Mouse (Mus musculus) thymus, postnatal 25 days (tissue): ENCODE measurements around the gene Kcnq2.

Experiments
- DNase-seq: peaks from one replicate; pipeline ENCODE4 v3.0.0; 2022

The Kcnq2 gene

GRCm38 (mm10) chr2:181036561-181036960 lies 98.5 kb downstream of the Kcnq2 start:
- DNase-seq = no peak

- DNase-seq = no peak
Observed at GRCm38 (mm10) chr2:181035186-181035585, 99.9 kb downstream of the Kcnq2 start.

- no peak for DNase-seq
Observed at GRCm38 (mm10) chr2:181033310-181033709, 101.8 kb downstream of the Kcnq2 start.

GRCm38 (mm10) chr2:181032407-181032806 lies 102.7 kb downstream of the Kcnq2 start:
- no peak for DNase-seq

GRCm38 (mm10) chr2:181031406-181031934 lies 103.6 kb downstream of the Kcnq2 start:
- DNase-seq = no peak
